Mouse (Mus musculus): ENCODE data around the gene Rnf130.

DNA sequence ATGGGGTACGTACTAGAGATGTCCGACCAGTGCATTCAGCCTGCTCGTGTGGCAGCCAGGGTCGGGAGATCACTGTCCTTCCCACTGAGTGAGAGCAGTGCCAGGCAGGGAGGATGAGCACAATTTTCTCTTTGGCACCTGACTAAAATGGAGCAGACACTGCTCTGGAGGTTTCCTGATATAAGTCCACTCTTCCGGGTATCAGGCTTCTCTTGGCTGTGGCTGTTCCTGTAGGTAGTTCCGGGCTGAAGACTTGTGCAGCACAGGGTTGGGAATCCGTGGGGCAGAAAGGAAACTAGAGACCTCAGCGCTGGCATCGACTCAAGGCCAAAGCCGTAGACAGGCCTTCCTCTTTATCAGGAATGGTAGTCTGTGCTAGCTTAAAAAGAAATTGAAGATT lies 48.7 kb downstream of the Rnf130 start:
- TF ChIP-seq EP300 (IDR thresholded peaks at IDR 0.05; ENCODE audit: low read depth) (no peak), CTCF (IDR thresholded peaks at IDR 0.05; ENCODE audit: low read depth) (no peak)

Data from liver, postnatal 0 days (tissue).